Mouse (Mus musculus): ENCODE results near the gene Ankrd55. TPM values are rescaled to one million over a fixed set of nuclear protein-coding genes. Genes with fewer than 3 reads are reported as not detected.

Ankrd55 gene
- total RNA-seq, 2 experiments from 2014 or later, result 8.6 to 9.1 TPM

- no peak for DNase-seq (ENCODE audit: low spot score in 2 of 2)
Observed at GRCm38 (mm10) chr13:112342971-112343627, 54.8 kb downstream of the Ankrd55 start.

GRCm38 (mm10) chr13:112343628-112344009 is 55.4 kb downstream of the Ankrd55 start:
- no peak for DNase-seq (ENCODE audit: low spot score in 2 of 2)

- no peak for DNase-seq (ENCODE audit: low spot score in 2 of 2)
Observed at GRCm38 (mm10) chr13:112344270-112344864, 56.1 kb downstream of the Ankrd55 start.

GRCm38 (mm10) chr13:112345542-112345941 is 57.3 kb downstream of the Ankrd55 start:
- no peak for DNase-seq (ENCODE audit: low spot score in 2 of 2)

- no peak for DNase-seq (ENCODE audit: low spot score in 2 of 2)
Observed at GRCm38 (mm10) chr13:112346031-112346430, 57.8 kb downstream of the Ankrd55 start.

- DNase-seq (ENCODE audit: low spot score in 2 of 2), result no peak
Observed at GRCm38 (mm10) chr13:112346659-112347142, 58.5 kb downstream of the Ankrd55 start.

- DNase-seq (ENCODE audit: low spot score in 2 of 2), result no peak
Observed at GRCm38 (mm10) chr13:112348250-112348649, 60.0 kb downstream of the Ankrd55 start.

- DNase-seq (ENCODE audit: low spot score in 2 of 2), result no peak
Observed at GRCm38 (mm10) chr13:112348896-112349484, 60.7 kb downstream of the Ankrd55 start.

GRCm38 (mm10) chr13:112349500-112349899 is 61.2 kb downstream of the Ankrd55 start:
- no peak for DNase-seq (ENCODE audit: low spot score in 2 of 2)

- no peak for DNase-seq (ENCODE audit: low spot score in 2 of 2)
Observed at GRCm38 (mm10) chr13:112351943-112352342, 63.7 kb downstream of the Ankrd55 start.

GRCm38 (mm10) chr13:112354109-112354867 is 66.0 kb downstream of the Ankrd55 start:
- DNase-seq (ENCODE audit: low spot score in 2 of 2), result no peak

GRCm38 (mm10) chr13:112354958-112355357 is 66.7 kb downstream of the Ankrd55 start:
- DNase-seq (ENCODE audit: low spot score in 2 of 2), result no peak

- no peak for DNase-seq (ENCODE audit: low spot score in 2 of 2)
Observed at GRCm38 (mm10) chr13:112355794-112356486, 67.7 kb downstream of the Ankrd55 start.

- DNase-seq (ENCODE audit: low spot score in 2 of 2), result no peak
Observed at GRCm38 (mm10) chr13:112361575-112361974, 73.3 kb downstream of the Ankrd55 start.

- DNase-seq (ENCODE audit: low spot score in 2 of 2), result no peak
Observed at GRCm38 (mm10) chr13:112363218-112363617, 75.0 kb downstream of the Ankrd55 start.

- no peak for DNase-seq (ENCODE audit: low spot score in 2 of 2)
Observed at GRCm38 (mm10) chr13:112363746-112364145, 75.5 kb downstream of the Ankrd55 start.

GRCm38 (mm10) chr13:112364698-112365097 is 76.4 kb downstream of the Ankrd55 start:
- no peak for DNase-seq (ENCODE audit: low spot score in 2 of 2)

GRCm38 (mm10) chr13:112365303-112365702 is 77.1 kb downstream of the Ankrd55 start:
- DNase-seq (ENCODE audit: low spot score in 2 of 2), result no peak

- no peak for DNase-seq (ENCODE audit: low spot score in 2 of 2)
Observed at GRCm38 (mm10) chr13:112365762-112366161, 77.5 kb downstream of the Ankrd55 start.

GRCm38 (mm10) chr13:112366321-112367029 is 78.2 kb downstream of the Ankrd55 start:
- DNase-seq (ENCODE audit: low spot score in 2 of 2), result no peak
